Mouse (Mus musculus): Measurements from ENCODE around the gene Fcrlb. TPM values are rescaled to one million over a fixed set of nuclear protein-coding genes. Genes with fewer than 3 reads are reported as not detected.

Gene Fcrlb
- polyA plus RNA-seq, 2 experiments from 2014 or later, result not detected

DNA sequence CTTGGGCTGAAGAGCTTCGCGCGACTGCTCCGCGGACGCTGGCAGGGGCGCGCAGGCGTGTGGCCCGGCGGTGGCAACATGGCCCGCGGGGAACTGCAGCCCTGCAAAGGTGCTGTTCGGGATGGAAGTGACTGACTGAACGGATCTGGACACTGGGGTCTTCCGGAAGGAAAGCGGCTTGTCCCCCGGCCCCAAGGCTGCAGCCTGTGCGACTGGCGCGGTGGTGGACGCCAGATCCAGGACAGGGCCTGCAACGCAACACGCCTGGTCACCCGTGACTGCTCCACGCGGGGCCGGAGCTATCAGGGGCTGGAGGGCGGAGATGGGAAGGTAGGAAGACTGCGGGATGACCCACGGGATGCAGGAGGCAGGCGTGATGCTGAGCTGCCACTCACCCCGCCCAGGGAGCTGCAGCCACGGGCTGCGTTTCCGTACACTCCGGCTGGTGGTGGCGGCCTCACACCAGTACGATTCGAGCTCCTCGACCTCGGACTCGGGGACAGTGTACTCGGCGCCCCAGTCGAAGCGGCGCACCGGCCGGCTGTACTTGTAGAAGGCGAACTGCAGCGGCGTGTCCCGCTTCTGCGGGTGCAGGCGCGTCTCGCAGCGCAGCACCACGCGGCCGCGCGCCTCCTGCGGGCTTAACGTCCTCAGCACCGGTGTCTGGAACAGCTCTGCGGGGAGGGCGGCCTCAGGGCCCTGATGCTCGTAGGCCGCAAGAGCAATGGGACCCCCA is 5.1 kb downstream of the Fcrlb start:
- no peak for ATAC-seq

DNA sequence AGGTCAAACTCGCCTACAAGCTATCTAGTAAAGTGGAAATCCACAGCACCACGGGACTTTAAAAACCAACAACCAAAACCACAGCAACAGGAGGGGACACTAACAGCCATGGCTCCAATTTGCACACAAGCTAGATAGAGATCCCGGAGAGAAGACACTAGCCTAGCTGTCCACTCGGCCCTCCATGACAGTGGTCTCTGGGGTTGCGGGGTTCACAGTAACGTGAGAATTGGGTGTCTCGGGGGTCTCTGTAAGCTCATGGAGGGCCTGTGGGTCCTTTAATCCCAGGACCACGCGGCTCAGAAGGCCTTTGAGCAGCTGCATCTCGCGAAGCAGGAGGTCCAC is 5.7 kb downstream of the Fcrlb start:
- no peak for ATAC-seq

DNA sequence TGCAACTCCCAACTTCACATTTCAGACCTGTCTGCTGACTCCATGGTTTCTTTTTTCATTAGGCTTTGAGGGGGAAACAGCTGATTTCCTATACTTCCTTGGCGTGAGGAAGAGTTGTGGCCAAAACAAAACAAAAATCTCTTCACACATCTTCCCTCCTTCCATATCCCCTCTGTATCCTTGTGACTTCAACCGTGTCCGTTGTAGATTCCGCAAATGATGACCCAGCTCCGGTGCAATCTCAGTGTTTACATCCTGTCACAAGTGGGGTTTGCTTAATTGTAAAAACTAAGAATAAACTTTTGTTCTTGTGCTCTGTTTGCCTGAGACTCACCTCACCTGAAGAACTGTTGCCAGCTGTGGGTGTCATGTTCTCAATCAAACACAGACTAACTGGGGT is 9.3 kb downstream of the Fcrlb start:
- ATAC-seq, result no peak

DNA sequence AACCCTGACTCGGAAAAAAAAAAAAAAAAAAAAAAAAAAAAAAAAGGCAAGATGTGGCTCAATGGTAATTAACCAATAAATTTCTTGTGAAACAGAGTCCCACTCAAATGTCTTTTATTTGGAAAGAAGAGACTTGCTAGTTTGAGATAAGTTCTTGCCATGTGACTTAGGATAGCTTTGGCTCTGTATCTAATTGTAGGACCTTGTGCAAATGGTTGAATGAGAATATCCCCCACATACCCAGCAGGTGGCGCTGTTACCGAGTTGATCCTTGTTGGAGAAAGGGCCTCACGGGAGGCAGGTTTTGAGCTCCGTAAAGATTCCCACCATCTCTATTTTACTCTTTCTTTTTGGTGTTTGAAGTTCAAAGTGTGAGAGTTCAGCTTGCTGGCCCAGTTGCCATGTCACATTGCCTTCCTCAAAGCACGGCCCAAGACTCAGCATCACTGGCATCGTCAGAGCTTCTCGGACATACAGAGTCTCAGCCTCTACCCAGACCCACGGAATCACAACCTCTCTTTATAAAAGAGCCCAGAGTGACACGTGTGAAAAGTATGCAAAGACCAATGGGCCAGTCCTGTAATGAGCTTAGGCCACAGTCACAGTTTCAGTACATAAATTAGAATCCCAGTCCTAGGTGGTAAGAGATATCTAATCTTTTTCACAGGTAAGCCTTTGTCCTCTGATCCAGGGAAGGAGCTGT is 11.1 kb downstream of the Fcrlb start:
- ATAC-seq, result peak; percentile 69

- peak; percentile 58 for ATAC-seq
Observed at GRCm38 (mm10) chr1:170900799-170901467, 11.8 kb downstream of the Fcrlb start.

GRCm38 (mm10) chr1:170898413-170899075 is 14.2 kb downstream of the Fcrlb start:
- ATAC-seq, result no peak

DNA sequence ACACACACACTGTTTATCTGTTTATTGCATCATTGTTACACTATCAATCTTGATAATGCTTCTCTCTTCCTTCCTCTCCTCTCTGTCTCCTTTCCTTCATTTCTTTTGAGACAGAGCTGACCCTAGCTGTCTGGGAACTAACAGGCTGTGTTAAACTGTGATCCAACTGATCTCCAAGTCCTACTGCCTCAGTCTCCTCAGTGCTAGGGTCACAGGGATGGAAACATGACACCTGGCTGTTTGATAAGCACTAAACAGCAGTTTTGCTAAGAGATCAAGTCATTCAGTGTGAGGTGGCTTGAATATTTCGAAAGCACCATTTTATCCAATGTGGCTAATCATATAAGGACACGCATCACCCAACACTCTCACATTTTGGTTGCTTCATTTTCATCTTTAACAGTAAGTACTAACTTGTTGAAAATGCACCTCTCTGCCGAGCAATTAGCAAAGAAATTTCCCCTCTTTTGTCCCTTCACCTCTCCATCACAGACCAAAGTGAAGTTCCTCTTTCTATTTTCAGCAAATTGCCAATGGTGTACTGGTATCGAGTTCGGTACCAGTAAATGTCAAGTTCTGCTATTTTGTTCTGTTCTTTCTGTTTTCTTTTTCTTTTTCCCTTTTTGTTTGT is 16.0 kb downstream of the Fcrlb start:
- ATAC-seq, result no peak

- peak; percentile 57 for ATAC-seq
Observed at GRCm38 (mm10) chr1:170894603-170895602, 17.8 kb downstream of the Fcrlb start.

DNA sequence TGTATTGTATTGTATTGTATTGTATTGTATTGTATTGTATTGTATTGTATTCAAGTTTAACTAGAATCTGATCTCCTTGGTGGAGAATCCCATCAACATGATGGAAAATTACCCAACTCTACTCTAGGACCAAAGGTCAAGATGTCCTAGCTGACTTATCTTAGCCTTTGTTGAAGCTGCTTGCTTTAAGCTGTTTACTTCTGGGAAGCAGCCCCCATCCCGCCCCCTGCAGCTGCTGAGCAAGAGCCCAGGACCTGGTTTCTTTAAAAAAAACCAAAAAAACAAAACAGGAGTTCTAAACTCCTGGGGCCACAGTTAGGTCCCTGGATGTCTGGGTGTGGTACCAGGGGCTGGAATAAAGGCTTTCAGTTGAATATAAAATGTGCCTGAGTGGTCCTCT is 20.5 kb downstream of the Fcrlb start:
- no peak for ATAC-seq

DNA sequence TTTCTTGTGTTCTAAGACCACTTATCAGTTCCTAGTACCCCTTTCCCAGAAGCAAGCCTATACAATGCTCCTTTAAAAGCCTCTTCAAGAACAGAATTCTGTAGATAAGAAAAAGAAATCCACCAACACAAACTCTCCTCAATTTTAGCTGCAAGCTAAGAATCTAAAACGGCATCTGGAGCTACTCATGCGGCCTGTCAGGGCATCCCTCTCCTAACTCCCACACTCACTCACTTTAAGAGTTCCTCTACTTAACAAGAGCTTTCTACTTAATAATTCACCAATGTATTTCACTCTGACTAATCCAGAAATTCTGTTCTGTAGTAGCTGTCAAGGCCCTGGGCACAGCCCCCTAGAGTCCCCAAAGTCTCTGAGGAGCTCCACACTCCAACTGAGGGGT is 21.1 kb downstream of the Fcrlb start:
- no peak for ATAC-seq

- ATAC-seq, result no peak
Observed at GRCm38 (mm10) chr1:170889310-170889709, 23.4 kb downstream of the Fcrlb start.

DNA sequence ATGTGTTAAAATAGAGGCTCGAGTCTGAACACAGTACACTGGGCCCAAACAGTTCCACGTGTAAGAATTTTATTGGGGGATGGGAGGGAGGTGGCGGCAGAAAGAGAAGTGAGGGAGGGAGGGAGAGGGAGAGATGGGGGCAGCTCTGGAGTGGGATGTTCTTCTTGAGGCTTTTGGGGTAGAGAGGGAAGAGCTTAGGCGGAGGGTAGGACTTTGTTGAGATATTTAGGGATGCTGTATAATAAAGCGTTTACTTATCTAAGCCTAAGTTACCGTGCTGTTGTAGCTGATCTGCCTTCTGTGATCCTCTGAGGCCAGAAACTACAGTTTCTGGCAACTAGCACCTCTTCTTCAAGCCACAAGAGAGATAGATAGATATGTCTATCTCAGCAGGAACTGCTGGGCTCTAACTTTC is 26.7 kb downstream of the Fcrlb start:
- no peak for ATAC-seq

- peak; percentile 97 for ATAC-seq
Observed at GRCm38 (mm10) chr1:170884978-170885561, 27.7 kb downstream of the Fcrlb start, which contains the start of the genes Gm26620 and Dusp12. Gm26620 (plus strand) TSS chr1:170885065. Dusp12 (minus strand) TSS chr1:170885540.

- ATAC-seq, result no peak
Observed at GRCm38 (mm10) chr1:170884390-170884789, 28.4 kb downstream of the Fcrlb start.

GRCm38 (mm10) chr1:170882915-170883485 is 29.7 kb downstream of the Fcrlb start:
- no peak for ATAC-seq

GRCm38 (mm10) chr1:170876906-170877305 is 35.8 kb downstream of the Fcrlb start:
- ATAC-seq, result no peak

GRCm38 (mm10) chr1:170875676-170876075 is 37.1 kb downstream of the Fcrlb start:
- no peak for ATAC-seq

- ATAC-seq, result no peak
Observed at GRCm38 (mm10) chr1:170871961-170872360, 40.8 kb downstream of the Fcrlb start.

GRCm38 (mm10) chr1:170871402-170871801 is 41.3 kb downstream of the Fcrlb start:
- ATAC-seq, result no peak

- ATAC-seq, result no peak
Observed at GRCm38 (mm10) chr1:170868905-170869283, 43.8 kb downstream of the Fcrlb start.

Data from activated CD4-positive, CD25-positive, alpha-beta regulatory T cell, adult 4 months (primary cell).